Mouse (Mus musculus): ENCODE data around the gene Nkpd1.

GRCm38 (mm10) chr7:19561431-19561764 lies 43.8 kb downstream of the Nkpd1 start:
- no peak for TF ChIP-seq CTCF (IDR thresholded peaks at IDR 0.05; ENCODE audit: low read depth, low read length)
- no peak for TF ChIP-seq GATA1 (IDR thresholded peaks at IDR 0.05; ENCODE audit: borderline replicate concordance, low read length)
- no peak for TF ChIP-seq POLR2AphosphoS5 (IDR thresholded peaks at IDR 0.05; ENCODE audit: insufficient replicate concordance, low read depth, low read length)
- TF ChIP-seq TAL1 (conservative IDR thresholded peaks at IDR 0.05; ENCODE audit: low read depth, low read length) = no peak
- no peak for TF ChIP-seq GATA2 (IDR thresholded peaks at IDR 0.05; ENCODE audit: borderline replicate concordance, low read depth, low read length)
